Mouse (Mus musculus): Measurements from ENCODE around the gene Tas2r143.

Tas2r143 gene

DNA sequence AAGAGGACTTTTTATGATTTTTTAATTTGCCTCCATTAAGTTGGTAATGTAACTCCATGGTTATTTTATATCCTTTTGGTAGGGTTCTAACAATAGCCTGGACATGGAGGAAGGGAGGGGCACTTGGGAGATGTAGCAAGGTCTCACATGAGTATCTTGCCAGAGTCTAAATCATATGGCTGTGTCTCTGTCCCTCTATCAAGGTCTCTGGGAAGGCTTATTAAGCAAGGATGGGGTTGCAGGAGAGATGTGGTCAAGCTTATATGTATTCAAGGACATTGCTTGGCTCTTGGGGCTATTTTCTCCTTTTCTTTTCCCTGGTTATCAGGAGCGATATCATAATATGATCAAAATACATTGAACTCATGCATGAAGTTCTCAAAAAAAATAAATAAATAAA is 1.0 kb upstream of the Tas2r143 start:
- no peak for DNase-seq

DNA sequence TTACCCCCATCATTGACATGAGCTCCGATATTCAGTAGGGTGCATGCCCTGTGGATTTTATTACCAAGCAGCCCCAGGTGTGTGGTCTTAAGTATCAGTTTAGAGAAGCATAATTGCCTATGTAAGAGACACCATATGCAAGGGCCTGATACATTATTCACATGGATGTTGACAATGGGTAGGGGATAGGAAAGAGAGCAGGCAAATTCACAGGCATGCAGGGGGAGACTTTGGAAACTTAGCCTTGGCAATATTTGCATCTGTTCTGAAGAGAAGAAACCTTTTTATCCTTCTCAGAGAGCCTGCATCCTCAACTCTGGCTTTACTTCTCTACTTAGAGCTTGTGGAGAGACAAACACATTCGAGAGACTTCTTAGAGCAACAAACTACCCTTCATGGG is 5.1 kb downstream of the Tas2r143 start, which contains the start of gene Tas2r135:
TSS of gene Tas2r135 (plus strand) at position 301 of the 400 bp plus-strand sequence.
- DNase-seq = no peak

DNA sequence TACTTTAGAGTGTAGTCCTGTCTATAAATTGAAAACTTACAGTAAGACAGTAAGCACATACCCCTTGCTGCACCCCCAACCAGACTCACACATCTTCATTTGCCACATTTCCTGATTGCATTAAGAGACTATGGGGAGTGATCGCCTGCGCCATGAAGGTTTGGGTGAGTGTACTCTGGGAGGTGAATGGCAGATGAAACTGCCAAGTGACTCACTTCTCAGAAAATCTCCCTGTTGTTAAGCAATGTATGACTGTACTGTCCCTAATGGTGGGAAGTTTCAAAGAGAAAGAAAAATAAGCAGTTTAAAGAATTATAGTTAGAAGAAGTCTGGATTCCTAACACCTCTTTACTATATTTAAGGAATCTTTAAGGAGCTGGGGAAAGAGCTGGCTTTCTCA is 19.4 kb downstream of the Tas2r143 start:
- no peak for DNase-seq

DNA sequence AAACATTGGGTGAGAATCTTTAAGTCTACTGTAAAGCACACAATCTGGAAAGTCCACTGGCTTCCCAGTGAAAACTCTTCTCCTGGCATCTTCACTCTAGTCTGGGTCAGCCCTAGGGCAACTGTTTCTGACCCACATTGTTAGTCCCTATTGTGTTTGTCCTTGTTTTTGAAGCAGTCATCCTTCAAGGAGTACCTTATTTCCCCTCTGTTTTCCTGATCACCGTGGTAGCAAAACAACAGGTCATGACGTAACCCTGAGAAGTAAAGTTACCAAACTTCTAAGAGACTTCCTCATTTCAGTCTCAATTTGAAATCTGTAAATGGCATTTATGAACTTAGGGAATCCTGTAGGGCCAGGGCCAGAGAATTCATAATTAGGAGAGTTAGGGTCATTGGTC is 21.4 kb downstream of the Tas2r143 start:
- no peak for DNase-seq

DNA sequence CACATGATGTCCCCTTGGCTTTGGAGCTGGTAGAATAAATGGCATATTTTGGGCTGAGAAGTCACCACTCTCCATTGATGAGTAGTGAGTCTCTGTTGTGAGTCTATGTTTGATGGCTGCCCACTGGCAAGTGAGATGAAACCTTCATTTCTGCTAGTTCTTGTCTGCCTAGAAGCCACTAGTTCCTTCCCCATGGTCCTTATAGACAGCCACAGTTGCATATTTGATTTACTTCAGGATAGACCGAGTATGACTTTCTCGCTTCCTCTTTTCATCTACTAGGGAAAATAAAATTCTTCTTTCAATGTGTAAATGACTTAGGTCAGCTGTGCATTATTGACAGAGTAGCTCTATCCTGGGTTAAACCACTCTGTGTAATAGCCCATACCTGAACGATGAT is 24.4 kb downstream of the Tas2r143 start:
- DNase-seq = no peak

DNA sequence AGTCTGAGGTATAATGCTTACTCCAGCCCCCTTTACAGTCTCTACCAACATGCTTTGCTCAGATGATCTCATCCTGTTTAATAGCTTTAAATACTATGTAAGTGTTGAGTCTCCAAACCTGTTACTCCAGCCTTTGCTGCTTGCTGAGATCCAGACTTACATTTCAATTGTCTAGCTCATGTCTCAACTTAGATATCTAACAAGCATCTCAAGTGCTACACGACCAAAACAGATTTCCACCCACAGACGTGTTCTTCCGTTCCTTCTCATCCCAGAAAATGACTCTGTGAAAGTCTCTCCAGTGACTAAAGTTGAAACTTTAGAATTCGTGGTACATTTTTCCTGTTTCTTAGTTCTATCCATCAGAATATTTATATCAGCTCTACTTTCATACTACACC is 26.3 kb downstream of the Tas2r143 start:
- DNase-seq = no peak

DNA sequence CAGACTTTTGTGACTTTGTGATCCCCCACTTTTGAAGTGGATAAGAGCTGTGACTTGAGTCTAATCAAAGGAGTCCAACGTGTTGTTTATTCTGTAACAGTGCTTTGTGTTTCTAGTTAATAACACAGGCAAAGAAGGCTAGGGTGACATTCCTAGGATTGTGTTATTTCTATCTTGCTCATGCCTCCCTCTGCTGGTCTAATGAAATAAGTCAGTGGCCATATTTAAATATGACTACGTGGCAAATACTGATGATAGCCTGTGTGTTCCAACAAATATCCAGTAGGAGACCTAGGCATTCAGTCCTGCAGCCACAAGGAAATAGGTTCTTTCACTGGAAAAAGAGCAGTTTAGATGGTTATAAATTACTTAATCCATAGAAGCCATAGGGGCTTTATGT is 33.5 kb downstream of the Tas2r143 start:
- no peak for DNase-seq

DNA sequence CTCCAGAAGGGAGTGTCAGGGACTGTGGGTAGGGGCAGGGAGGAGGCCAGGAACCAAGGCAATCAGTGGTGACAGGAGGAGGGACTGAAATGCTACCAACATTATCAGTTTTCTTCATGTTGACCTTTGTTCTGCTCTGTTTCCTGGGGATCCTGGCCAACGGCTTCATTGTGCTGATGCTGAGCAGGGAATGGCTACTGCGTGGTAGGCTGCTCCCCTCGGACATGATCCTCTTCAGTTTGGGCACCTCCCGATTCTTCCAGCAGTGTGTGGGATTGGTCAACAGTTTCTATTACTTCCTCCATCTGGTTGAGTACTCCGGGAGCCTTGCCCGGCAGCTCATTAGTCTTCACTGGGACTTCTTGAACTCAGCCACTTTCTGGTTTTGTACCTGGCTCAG is 34.4 kb downstream of the Tas2r143 start, which contains the start of gene Tas2r126:
TSS of gene Tas2r126 (plus strand) at position 90 of the 400 bp plus-strand sequence.
- no peak for DNase-seq

DNA sequence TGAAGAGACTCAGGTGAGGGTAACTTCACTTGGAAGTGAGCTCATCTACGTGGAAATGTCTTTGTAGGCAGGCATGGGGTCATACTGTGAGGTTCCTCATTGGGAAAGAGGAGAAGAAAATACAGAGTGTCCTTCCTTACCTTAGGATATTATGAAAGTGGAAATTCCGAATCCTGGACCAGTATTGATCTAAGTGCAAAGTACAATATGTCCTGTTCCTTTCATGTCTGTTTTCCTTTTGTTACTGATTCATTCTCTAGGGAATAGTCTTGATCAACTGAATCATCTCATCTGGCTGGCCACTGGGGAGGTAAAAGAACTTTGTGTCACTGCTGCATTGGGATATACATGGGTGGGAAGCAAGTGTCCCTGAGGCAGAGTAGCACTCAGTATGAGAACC is 35.5 kb downstream of the Tas2r143 start:
- DNase-seq = no peak

DNA sequence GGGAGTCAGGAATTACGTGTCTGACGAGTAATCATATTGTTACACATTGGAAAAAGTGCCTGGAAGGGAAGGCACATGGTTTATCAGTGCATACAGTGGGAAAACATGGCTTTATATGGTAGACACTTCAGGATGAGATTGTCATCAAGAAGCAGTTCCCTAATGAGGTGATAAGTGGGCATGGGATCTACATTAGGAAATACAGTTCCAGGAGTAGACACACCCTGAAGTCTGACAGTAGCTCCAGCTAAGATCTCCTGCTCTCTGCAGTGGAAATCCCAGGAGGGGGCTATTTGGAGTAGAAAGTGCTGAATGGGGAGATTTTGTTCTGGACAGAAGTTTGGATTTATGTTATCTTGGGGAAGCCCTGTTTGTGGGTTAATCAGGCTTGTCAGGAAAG is 41.4 kb downstream of the Tas2r143 start:
- no peak for DNase-seq

DNA sequence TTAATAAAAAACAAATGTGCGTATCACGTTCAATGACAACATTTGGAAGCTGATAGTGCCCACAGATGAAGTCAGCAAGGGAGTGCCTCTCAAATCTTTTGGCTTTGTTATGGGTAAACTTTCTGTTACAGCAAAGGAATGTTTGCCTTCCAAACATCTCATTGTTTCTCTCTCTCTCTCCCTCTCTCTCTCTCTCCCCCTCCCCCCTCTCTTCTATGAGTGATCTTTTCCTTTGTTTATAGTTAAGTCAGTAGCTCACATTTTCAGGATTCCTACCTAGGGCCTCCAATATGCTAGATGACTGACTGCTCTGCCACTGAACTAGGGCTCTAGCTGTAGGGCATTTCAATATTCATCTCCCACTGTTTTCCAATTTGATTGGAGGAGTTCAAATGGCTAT is 44.5 kb downstream of the Tas2r143 start:
- no peak for DNase-seq

DNA sequence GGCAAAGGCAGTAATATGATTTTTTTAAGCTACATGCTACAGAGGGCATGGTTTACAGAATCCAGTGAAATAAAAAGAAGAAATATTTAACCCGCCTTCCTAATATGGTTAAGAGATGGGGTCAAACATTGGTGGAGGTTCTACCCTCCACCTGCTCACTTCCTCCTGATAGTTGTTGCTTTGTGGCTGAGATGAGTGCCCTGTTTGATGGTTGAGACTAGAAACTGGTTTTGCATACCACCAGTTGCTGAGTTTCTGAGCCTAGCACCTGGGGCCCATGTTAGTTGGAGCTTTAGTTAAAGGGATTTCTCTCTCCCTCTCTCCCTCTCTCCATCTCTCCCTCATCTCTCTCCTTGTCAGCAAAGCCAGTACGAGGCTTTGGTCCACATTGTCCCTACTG is 47.3 kb downstream of the Tas2r143 start:
- DNase-seq = no peak

Data from cerebellum, adult 9-11 months (tissue).